Mouse (Mus musculus): ENCODE measurements around the gene 4921504E06Rik. TPM values are rescaled to one million over a fixed set of nuclear protein-coding genes. Genes with fewer than 3 reads are reported as not detected.

4921504E06Rik gene
- not detected in 2 replicates for polyA plus RNA-seq (2012)

- H3K4me3 ChIP-seq (replicated peaks) = peak within 1 kb of the TSS; percentile 30
- no peak for TF ChIP-seq TAL1 (IDR thresholded peaks at IDR 0.05; ENCODE audit: low read length)
- no peak for TF ChIP-seq GATA1 (IDR thresholded peaks at IDR 0.05; ENCODE audit: low read length)
Observed at GRCm38 (mm10) chr2:19553821-19554592, at the start of gene 4921504E06Rik. Gene 4921504E06Rik, minus strand, starts transcription at chr2:19553914.

GRCm38 (mm10) chr2:19601386-19601925, 47.7 kb upstream of the 4921504E06Rik start:
- Histone ChIP-seq H3K4me1 (ENCODE audit: control insufficient read depth) (no peaks in the 10 kb centered on the region), H3K36me3 (ENCODE audit: control insufficient read depth) (no peaks in the 10 kb centered on the region), H3K27me3 (ENCODE audit: control insufficient read depth) (no peaks in the 10 kb centered on the region), H3K9me3 (ENCODE audit: control insufficient read depth, low read length) (no peaks in the 10 kb centered on the region), H3K4me3 (replicated peaks) (no peak overlapping the region)
- TF ChIP-seq TAL1 (IDR thresholded peaks at IDR 0.05; ENCODE audit: low read length) = no peak

More at GRCm38 (mm10) chr2:19553821-19554592, at the start of gene 4921504E06Rik:
- Histone ChIP-seq H3K9me3 (ENCODE audit: control insufficient read depth, low read length) (no peaks in the 10 kb centered on the region), H3K36me3 (ENCODE audit: control insufficient read depth) (no peaks in the 10 kb centered on the region), H3K27me3 (ENCODE audit: control insufficient read depth) (no peaks in the 10 kb centered on the region), H3K4me1 (ENCODE audit: control insufficient read depth) (peaks cover 3% of the 10 kb centered on the region)

DNA sequence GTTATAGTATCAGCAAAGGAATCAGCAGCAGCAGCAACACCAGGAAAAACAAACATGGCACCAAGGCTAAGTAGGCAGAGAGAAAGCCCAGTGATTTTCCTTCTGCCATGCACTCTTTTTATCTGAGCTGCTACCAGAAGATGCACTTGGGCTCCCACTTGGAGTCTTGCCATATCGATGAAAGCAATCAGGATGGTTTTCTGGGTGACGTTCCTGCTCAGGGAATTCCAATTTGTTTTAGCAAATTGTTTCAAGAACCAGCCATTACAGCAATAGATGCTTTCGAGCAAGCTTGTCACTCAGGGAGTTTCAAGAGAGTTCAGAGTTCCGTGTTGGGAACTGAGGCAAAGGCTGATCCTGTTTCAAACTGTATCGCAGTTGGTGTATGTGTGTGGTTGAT, 47.1 kb upstream of the 4921504E06Rik start:
- Histone ChIP-seq H3K9me3 (ENCODE audit: control insufficient read depth, low read length) (no peaks in the 10 kb centered on the region), H3K4me1 (ENCODE audit: control insufficient read depth) (no peaks in the 10 kb centered on the region)
- TF ChIP-seq GATA1 (IDR thresholded peaks at IDR 0.05; ENCODE audit: low read length) (no peak), TAL1 (IDR thresholded peaks at IDR 0.05; ENCODE audit: low read length) (no peak)

GRCm38 (mm10) chr2:19599801-19600200, 46.1 kb upstream of the 4921504E06Rik start:
- H3K36me3 ChIP-seq (ENCODE audit: control insufficient read depth) = no peaks in the 10 kb centered on the region
- H3K27me3 ChIP-seq (ENCODE audit: control insufficient read depth) = no peaks in the 10 kb centered on the region
- H3K4me3 ChIP-seq (replicated peaks) = no peak overlapping the region
- no peaks in the 10 kb centered on the region for H3K9me3 ChIP-seq (ENCODE audit: control insufficient read depth, low read length)
- no peak for TF ChIP-seq GATA1 (IDR thresholded peaks at IDR 0.05; ENCODE audit: low read length)
- TF ChIP-seq TAL1 (IDR thresholded peaks at IDR 0.05; ENCODE audit: low read length) = no peak
- H3K4me1 ChIP-seq (ENCODE audit: control insufficient read depth) = no peaks in the 10 kb centered on the region

More for the DNA sequence above, 47.1 kb upstream of the 4921504E06Rik start:
- H3K4me3 ChIP-seq (replicated peaks) = no peak overlapping the region
- no peaks in the 10 kb centered on the region for H3K36me3 ChIP-seq (ENCODE audit: control insufficient read depth)
- no peaks in the 10 kb centered on the region for H3K27me3 ChIP-seq (ENCODE audit: control insufficient read depth)

GRCm38 (mm10) chr2:19596988-19597387, 43.3 kb upstream of the 4921504E06Rik start:
- Histone ChIP-seq H3K27me3 (ENCODE audit: control insufficient read depth) (no peaks in the 10 kb centered on the region), H3K4me3 (replicated peaks) (no peak overlapping the region), H3K9me3 (ENCODE audit: control insufficient read depth, low read length) (no peaks in the 10 kb centered on the region), H3K4me1 (ENCODE audit: control insufficient read depth) (no peaks in the 10 kb centered on the region), H3K36me3 (ENCODE audit: control insufficient read depth) (no peaks in the 10 kb centered on the region)
- TF ChIP-seq TAL1 (IDR thresholded peaks at IDR 0.05; ENCODE audit: low read length) = no peak
- no peak for TF ChIP-seq GATA1 (IDR thresholded peaks at IDR 0.05; ENCODE audit: low read length)

GRCm38 (mm10) chr2:19596426-19596825, 42.7 kb upstream of the 4921504E06Rik start:
- no peaks in the 10 kb centered on the region for H3K27me3 ChIP-seq (ENCODE audit: control insufficient read depth)
- no peak for TF ChIP-seq TAL1 (IDR thresholded peaks at IDR 0.05; ENCODE audit: low read length)
- TF ChIP-seq GATA1 (IDR thresholded peaks at IDR 0.05; ENCODE audit: low read length) = no peak
- H3K36me3 ChIP-seq (ENCODE audit: control insufficient read depth) = no peaks in the 10 kb centered on the region
- H3K9me3 ChIP-seq (ENCODE audit: control insufficient read depth, low read length) = no peaks in the 10 kb centered on the region
- H3K4me1 ChIP-seq (ENCODE audit: control insufficient read depth) = no peaks in the 10 kb centered on the region
- no peak overlapping the region for H3K4me3 ChIP-seq (replicated peaks)

DNA sequence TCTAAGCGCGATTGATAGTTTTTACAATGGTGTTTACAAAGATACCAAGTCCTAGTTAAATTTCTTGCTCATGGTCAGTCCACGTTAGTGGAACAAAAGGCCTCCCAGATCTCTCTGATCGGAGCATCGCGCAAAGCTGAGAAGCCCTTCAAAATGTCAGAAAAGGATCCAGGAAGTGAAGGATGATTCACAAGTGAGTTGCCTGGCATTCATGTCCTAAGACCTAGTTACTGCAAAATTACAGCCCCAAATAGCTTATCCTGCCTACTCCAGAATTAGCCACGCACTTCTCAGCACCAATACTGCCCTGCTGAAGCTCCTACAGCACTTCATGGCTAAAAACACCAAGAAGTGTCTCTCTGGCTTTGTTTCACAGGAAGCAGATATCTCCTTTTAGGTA, 41.1 kb upstream of the 4921504E06Rik start:
- no peak overlapping the region for H3K4me3 ChIP-seq (replicated peaks)
- no peaks in the 10 kb centered on the region for H3K9me3 ChIP-seq (ENCODE audit: control insufficient read depth, low read length)
- no peaks in the 10 kb centered on the region for H3K36me3 ChIP-seq (ENCODE audit: control insufficient read depth)
- H3K4me1 ChIP-seq (ENCODE audit: control insufficient read depth) = no peaks in the 10 kb centered on the region
- no peak for TF ChIP-seq TAL1 (IDR thresholded peaks at IDR 0.05; ENCODE audit: low read length)
- no peak for TF ChIP-seq GATA1 (IDR thresholded peaks at IDR 0.05; ENCODE audit: low read length)
- H3K27me3 ChIP-seq (ENCODE audit: control insufficient read depth) = no peaks in the 10 kb centered on the region

DNA sequence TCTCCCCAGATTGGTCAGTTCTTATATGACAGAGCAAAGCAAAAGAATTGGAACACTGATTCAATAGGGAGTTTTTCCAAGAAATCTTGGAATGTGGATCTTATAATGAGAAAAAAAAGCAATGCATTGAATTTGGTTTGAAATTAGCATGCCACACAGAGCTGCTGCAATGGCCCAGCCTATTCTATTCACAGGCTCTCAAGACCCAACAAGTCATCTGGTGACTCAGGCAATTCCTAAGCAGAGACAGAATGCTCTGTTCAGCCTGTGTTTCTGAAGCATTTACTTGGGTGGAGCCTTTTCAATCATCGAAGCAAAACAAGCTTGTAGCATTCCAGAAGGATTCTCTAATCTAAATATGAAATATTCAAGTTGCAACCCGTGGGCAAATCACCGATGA, 26.1 kb upstream of the 4921504E06Rik start:
- Histone ChIP-seq H3K36me3 (ENCODE audit: control insufficient read depth) (no peaks in the 10 kb centered on the region), H3K4me3 (replicated peaks) (no peak overlapping the region), H3K9me3 (ENCODE audit: control insufficient read depth, low read length) (no peaks in the 10 kb centered on the region), H3K27me3 (ENCODE audit: control insufficient read depth) (no peaks in the 10 kb centered on the region), H3K4me1 (ENCODE audit: control insufficient read depth) (no peaks in the 10 kb centered on the region)
- TF ChIP-seq TAL1 (IDR thresholded peaks at IDR 0.05; ENCODE audit: low read length) (no peak), GATA1 (IDR thresholded peaks at IDR 0.05; ENCODE audit: low read length) (no peak)

GRCm38 (mm10) chr2:19579180-19579579, 25.5 kb upstream of the 4921504E06Rik start:
- TF ChIP-seq GATA1 (IDR thresholded peaks at IDR 0.05; ENCODE audit: low read length) = no peak
- no peak for TF ChIP-seq TAL1 (IDR thresholded peaks at IDR 0.05; ENCODE audit: low read length)
- no peaks in the 10 kb centered on the region for H3K36me3 ChIP-seq (ENCODE audit: control insufficient read depth)
- no peaks in the 10 kb centered on the region for H3K9me3 ChIP-seq (ENCODE audit: control insufficient read depth, low read length)
- no peaks in the 10 kb centered on the region for H3K27me3 ChIP-seq (ENCODE audit: control insufficient read depth)
- no peaks in the 10 kb centered on the region for H3K4me1 ChIP-seq (ENCODE audit: control insufficient read depth)
- H3K4me3 ChIP-seq (replicated peaks) = no peak overlapping the region
